Mouse (Mus musculus) adrenal gland, adult 8-10 months (tissue): ENCODE data around the gene Trim63. TPM values are rescaled to one million over a fixed set of nuclear protein-coding genes. Genes with fewer than 3 reads are reported as not detected.
"Not testable (repeated sequence)": the region's sequence is repeated elsewhere in the genome, so short reads cannot be mapped to it uniquely, and the experiment has no call there.

Experiments
- DNase-seq: peaks from one replicate; pipeline ENCODE4 v3.0.0; 2022
- total RNA-seq, 4 experiments: library from RNA; stranded (reverse); gene quantifications; 2 replicates each; pipeline ENCODE4 v1.2.4; 2022

Gene Trim63
- not detected for total RNA-seq

DNA sequence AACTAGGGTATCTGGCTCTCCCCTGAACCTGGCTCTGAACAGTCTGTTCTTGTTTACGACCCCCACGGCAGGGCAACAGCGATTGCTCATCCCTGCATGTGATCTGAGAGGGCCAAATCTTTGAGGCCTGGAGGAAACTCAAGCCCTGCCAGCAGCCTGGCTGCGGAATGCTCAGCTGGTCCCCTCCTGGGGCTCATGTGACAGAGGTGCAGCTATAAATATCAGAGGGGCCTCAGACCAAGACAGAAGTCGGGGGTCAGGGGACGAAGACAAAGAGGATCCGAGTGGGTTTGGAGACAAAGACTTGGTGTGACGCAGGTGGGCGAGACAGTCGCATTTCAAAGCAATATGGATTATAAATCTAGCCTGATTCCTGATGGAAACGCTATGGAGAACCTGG is at the start of gene Trim63:
Trim63 (plus strand) TSS at position 245 of the 400 bp plus-strand sequence.
- no peak for DNase-seq

DNA sequence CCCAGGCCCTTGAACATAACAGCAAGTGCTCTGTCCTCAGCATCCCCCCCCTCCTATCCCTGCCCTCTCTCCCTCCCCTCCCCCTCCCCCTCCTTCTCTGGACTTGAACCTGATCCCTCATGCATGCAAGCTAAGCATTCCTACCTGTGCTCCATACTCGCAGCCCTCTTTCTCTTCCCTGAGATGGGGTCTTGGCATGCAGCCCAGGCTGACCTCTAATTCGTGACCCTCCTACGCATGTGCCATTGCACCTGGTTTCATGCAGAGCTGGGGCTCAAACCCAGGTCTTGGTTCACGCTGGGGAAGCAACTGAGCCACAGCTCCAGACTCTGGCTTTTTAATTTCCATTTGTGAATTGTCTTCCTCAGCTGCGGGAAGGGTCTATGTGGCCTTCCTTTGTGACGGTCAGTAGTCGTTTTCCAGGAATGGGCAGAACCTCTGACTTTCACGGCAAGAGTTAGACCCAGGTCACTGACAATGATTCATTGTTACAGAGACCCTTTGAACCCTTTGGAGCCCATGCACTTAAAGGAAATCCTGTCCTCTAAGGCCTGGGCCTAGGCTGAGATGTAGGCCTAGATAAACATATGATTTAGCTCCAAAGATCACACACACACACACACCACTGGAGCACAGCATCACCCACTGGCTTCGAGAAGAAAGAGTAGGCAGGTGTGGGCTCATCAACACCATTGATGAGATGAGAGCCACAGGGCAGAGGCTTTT is 48.9 kb upstream of the Trim63 start:
- DNase-seq = no peak

DNA sequence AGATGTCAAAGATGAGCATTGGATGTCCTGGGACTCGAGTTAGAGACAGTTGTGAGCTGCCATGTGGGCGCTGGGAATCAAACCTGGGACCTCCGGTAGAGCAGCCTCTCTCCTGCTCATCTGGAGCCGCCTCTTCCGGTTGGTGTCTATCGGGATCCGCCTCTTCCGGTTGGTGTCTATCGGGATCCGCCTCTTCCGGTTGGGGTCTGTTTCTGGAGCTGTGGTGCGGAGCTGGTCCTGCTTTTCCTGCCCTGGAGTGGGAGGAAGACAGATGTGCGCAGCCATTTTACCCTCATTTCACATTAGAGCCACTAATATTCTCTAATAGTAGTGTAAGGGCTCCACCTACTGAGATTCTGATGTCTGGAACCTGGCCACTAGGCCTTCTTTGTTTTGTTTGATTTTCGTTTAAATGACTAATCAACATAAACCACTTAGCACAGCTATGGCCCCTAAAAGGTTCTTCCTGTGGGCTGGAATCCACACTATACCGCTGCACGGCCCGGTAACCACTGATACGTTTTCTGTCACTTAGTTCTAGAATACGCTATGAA is 46.7 kb upstream of the Trim63 start:
- no peak for DNase-seq

DNA sequence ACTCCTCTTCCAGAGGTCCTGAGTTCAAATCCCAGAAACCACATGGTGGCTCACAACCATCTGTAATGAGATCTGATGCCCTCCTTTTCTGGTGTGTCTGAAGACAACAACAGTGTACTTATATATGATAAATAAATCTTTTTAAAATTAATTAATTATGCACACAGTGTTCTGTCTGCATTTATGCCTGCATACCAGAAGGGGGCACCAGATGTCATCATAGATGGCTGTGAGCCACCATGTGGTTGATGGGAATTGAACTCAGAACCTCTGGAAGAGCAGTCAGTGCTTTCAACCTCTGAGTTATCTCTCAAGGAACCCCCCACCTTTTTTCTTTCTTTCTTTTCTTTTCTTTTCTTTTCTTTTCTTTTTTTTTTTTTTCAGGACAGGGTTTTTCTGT is 45.3 kb upstream of the Trim63 start:
- DNase-seq = not testable (repeated sequence)

DNA sequence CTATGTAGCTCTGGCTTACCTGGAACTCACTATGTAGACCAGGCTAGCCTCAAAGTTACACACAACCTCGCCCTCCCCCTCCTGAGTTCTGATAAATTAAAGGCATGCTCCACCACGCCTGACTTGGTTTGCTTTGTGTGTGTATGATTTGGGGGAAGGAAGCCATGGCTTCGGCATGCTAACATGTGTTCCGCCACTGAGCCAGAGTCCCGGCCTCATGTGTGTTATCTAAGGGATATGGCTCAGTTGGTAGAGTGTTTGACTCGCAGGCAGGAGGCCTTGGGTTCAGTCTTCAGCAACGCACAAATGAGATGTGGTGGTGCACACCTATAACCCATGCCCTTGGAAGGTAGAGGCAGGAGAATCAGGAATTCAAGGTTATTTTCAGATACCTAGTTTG is 42.9 kb upstream of the Trim63 start:
- no peak for DNase-seq

DNA sequence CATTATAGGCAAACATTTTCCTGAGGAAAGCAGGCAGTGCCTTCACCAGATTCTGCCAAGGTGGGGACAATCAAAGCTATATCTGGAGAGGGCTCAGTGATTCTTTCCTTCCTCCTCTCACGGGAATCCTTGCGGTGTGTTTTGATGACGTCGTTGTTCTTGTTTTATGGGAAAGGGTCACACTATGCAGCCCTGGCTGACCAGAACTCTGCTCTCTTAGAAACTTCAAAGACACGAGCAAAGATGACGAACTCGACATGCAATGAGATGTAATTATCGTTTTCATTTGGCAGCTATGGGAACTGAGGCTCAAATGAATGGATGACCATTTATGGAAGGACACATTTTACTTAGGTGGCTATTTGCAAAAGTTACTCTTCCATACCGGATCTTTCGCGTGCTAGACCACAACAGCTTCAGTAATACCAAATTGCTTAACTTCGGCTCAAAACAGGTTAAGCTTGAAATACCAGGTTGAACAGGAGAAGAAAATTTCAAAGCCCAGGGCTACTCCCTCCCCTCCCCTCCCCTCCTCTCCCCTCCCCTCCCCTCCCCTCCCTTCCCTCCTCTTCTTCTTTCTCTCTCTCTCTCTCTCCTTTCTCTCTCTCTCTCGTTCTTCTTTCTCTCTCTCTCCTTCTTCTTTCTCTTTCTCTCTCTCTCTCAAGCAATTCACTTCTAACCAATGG is 42.0 kb upstream of the Trim63 start:
- no peak for DNase-seq

DNA sequence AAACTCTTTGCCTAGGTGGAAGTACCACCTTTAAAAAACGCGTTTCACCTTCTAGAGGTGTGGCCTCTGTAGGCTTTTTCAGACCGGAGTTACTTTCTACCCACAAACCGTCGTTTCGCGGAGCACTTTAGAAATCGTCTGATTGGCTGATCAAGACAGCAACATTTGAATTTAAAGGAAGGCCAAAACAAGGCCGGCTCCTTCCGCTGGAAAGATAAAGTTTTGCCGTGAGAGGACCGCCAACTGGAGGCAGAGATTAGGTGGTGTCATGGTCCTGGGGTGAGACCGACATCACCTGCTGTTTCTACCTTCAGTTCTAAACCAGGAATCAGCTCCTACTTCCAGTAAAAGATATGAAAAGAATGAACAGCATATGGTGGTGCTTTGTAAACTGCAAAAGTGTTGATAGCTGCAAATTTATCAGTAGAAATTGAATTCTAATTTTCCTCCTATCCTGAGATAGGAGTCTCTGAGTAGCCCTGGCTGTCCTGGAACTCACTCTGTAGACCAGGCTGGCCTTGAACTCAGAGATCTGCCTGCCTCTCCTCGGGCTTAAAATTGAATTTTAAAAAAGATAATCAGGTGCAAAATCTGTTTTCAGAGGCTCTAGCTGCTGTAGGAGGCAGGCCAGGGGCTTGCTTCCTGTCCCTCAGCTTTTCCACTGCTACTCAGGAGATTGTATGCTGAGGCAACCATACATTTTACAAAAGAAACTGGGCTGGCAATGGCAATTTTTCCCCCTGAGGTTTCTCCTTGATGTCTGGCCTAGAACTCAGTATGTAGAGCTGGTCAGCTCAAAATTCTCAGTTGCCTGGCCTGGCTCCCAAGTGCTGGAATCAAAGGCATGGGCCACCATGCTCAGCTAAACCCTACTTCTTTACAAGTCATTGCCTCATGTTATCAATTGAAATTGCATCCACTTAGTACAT is 41.2 kb upstream of the Trim63 start:
- no peak for DNase-seq

DNA sequence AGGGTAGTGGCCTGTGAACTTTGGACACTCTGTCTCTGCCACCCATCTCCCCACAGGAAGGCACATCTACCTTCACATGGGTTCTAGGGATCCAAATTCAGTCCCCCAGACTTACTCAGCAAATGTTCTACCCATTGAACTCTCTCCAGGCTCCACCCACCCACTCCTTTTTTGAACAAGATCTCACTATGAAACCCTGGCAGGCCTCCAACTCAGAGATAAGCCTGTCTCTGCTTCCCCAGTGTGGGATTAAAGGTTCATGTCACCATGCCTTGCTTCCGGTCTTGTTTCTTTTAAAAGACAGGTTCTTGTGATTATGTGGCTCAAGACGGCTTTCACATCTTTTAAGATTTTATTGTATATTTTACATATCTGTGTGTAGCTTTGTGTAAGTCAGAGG is 30.0 kb upstream of the Trim63 start:
- no peak for DNase-seq

DNA sequence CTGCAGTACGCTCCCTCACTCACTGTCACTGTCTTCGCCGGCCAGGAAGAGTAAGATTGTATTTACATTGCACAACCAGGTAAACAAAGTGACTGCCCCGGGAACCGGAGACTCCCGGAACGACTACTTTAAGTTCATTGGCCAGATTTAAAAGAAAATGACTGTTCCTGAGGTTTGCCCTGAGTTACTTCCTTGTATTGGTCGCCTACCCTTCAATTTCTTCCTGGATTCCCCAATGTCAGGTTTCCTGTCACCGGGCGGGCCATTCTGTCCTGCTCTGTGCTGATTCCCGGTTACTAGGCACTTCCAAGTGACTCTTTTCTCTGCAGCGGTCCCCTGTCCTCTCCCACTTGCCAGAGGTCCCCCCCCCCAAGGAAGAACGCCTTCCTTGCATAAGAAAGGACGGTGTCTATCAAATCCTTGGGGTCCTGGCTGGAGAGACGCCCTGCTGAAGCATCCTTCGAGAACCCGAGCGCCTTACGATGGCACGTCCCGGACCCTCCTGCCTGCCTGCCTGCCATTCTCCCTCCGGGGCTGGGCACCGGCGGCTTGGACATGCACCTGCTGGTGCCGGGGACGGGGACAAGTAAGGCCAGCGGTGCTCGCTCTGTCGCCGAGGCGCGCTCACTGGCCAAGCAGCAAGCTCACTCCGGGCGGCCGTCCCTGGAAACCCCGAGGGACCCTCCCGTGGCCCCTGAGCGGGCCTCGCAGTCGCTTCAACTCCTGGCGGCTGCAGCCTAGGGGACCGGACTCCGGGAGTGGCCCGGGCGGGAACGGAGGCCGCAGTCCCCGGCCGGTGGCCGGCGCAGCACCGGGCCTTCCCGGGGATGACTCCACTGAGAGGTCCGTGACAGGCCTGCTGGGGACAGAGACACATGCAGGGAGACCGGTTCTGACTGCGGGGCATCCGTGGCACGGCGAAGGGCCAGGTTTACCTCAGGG is 28.4 kb upstream of the Trim63 start:
- peak; percentile 19 for DNase-seq

DNA sequence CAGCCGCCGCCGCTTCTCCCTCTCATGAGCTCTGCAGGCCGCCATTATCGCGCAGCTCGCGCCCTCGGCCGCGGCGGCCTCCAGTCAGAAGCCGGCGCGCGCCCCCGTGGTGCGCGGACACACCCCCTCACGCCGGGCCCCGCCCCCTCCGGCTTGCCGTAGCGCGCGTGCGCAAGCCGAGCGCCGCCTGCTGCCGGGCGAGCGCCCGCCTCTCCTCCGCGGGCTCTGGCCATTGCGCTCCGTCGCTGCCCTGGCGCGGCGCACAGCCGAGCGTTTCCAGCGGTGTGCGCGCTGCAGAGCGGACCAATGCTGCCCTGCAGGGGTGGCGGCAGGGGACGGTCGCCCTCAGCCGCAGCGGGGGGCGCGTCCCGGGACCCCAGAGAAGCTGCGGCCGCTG is 27.8 kb upstream of the Trim63 start:
- peak; percentile 91 for DNase-seq

DNA sequence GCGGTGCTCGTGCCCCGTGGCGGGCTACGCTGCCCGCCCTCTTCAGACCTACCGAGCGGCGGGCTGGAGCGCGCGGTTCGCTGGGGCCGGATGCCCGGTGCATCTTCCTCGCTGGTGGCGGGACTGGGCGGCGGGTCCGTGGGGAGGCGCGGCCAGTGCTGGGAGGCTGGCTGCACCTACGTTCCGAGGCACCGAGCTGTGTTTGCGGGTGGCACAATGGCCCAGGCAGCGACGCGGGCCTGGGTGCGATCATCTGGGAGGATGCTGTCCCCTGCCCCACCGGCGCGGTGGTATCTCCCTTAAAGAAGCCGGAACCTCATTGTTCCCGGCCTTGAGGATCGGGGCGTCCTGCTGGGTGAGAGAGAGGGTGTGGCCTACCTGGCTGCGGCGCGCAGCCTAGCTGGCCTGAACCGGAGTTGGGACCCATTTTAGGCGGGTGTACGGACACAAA is 27.3 kb upstream of the Trim63 start, which contains the start of gene Pdik1l:
Pdik1l (minus strand) TSS at position 321 of the 451 bp plus-strand sequence.
- DNase-seq = peak; percentile 70

DNA sequence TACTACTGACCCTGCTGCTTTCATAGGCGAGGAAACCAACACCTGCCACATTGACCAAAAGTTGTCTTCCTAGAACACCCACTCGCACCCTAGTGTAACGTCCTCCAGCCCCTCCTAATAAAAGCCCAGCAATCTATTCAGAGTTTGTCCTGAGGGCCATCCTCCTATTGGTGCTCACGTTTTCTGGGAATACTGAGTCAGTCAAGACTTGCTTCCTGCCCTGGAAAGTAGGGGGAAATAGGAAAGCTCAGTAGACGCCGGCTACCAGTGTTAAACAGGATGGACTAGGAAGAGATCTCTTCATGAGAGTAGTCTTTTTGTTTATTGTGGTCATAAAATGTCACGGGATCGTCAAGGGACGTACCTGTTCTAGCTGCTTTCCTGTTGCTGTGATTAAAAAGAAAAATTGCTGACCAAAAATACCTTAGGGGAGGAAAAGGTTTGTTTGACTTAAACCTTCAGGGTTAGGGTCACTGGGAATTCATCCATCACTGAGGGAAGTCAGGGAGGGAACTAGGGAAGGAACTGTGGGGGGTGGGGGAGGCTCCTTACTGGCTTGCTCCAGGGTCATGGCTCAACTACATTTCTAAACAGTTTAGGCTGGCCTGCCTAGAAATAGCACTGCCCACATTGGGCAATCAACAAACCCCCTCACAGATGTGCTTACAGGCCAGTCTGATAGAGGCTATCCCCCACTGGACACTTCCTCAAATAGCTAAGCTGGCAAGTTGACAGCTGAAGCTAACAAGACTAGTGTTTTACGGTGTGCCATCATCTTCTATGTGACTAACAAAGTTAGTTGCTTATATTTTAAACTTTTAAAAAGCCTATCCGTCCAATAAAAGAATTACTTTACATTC is 26.3 kb upstream of the Trim63 start:
- no peak for DNase-seq

DNA sequence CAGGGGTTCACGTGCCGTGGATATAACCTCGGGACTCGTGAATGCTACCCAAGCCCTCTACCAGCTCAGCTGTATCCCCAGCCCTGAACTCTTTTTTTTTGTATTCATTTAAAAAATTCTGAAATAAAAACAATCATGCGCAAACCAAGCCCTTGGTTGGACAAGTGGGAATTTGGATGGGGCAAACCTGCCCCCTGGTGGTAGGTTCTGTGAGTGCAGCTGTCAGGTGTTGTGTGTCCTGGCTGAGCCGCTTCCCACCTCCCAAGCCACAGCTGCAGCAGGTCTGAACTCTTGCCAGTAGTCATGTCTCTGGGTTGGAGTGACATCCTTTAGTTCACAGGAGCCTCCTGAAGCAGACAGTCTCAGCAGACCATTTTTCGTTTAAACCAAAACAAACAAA is 22.9 kb upstream of the Trim63 start:
- DNase-seq = peak; percentile 35

DNA sequence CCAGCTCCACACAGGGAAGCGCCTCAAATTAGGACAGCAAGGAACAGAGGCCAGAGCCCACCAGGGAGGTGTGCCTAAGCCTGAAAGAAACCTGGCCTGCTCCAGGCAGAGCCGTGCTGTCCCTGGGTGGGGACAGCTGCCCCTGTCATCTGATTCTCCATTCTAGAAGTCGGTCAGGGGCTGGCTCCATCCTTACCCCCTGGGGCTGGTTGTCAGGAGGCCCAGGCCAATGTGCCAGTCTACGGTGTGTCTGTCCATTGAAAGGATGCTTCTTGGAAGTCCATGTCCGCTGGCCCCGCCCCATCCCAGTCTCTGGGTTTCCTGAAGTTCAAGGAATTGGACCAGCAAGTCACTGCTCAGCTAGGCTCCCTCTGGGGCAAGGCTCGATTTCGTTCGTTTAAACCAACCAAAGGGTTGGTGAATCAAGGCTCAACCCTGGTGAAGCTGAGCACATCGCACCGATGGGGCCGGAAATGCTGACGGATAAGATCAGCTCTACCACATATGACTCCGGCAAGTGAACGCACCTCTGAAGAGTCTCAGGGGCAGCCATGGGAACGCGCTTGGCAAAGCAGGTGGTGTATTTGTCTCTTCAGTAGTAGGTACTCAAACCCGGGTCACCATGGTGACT is 21.7 kb upstream of the Trim63 start:
- no peak for DNase-seq

DNA sequence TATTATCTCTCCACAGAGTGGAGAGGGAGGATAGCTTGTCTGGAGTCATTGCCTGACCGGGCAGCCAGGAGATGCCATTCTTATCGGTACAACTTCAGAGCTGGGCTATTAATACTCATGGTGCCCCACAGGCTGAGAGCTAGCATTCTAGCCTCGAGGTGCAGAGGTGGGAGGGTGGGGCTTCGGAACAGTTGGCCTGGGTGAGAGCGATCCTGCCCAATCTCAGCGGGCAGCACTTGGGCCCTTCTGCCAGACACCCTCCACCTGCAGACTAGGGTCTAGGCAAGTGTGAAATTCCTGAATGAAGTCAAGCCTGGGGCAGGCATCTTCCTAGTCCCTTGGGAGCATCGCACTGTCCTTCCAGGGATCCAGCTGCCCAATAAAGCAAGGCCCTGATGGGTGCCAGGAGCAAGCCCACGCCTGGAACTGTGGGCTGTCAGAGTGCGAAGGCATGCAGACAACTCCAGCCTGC is 21.2 kb upstream of the Trim63 start:
- no peak for DNase-seq

DNA sequence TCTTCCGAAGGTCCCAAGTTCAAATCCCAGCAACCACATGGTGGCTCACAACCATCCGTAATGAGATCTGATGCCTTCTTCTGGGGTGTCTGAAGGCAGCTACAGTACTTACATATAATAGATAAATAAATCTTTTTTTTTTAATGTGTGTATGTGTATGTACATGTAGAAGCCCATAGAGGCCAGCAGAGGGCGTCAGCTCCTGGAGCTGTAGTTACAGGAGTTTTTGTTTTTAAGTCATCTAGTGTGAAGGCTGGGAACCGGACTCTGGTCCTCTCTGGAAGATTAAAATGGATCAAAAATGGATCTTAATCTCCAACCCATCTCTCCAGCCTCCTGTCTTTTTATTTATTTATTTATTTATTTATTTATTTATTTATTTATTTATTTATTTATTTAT is 18.8 kb upstream of the Trim63 start:
- DNase-seq = not testable (repeated sequence)

DNA sequence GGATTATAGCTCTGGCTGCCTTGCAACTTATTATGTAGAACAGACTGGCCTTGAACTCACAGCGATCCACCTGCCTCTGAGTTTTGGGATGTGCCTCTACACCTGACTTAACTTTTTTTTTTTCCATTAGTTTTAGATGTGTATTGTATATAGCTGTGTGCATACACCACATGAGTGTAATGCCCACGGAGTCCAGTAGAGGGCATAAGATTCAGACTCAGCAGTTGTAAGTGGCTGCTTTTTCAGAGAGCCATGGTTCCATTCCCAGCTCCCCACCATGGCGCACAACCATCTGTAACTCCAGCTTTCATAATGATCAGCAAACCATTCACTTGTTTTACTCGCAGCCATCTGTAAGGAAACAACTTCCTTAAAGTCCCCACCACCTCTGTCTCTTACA is 18.4 kb upstream of the Trim63 start:
- no peak for DNase-seq

DNA sequence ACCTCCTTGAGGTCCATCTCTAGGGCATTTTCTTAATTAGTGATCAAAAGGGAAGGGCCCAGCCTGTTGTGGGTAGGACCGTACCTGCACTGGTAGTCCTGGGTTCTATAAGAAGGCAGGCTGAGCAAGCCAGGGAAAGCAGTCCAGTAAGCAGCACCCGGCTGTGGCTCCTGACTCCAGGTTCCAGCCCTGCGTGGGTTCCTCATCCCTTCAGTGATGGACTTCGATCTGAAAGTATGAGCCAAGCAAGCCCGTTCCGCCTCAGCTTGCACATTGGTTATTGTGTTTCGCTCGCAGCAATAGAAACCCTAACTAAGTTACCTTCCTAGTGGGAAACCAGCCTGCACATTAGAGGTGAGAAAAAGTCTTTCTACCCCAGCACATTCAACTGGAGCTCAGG is 17.6 kb upstream of the Trim63 start:
- DNase-seq = no peak

DNA sequence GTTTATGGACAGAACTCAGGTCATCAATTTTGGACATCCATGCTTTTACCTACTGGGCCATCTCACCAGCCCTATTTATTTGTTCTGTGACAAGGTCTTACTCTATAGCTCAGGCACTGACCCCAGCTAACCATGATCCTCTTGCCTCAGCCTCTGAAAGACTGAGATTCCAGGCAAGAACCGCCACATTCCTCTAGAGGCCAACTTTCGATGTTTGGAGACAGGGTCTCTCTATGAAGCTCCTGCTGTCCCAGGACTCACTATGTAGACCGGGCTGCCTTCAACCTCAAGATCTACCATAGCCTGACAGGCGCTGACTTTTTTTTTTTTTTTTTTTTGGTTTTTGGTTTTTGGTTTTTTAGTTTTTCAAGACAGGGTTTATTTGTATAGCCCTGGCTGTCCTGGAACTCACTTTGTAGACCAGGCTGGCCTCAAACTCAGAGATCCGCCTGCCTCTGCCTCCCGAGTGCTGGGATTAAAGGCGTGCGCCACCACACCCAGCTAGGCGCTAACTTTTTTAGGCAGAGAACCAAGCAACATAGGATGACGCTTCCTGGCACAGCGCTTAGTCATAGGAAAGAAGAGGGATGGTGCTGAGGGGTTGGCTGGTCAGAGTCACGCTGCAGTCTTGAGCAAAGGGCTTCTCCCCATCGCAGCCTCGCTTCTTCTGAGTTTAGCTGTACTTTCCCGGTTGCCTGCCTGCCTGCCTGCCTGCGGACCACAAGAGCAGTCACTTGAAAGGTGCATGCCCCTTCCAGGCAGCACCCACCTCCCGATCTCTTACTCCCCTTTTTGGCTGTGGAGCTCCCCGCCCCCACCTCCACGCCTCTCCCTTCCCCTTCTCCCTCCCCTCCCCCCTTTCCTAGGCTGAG is 16.1 kb upstream of the Trim63 start:
- no peak for DNase-seq
